Mouse (Mus musculus): Measurements from ENCODE around the gene Ctsk. TPM values are rescaled to one million over a fixed set of nuclear protein-coding genes. Genes with fewer than 3 reads are reported as not detected.

The Ctsk gene
- polyA plus RNA-seq, 1 experiment from 2014 or later, result 3.0 TPM

DNA sequence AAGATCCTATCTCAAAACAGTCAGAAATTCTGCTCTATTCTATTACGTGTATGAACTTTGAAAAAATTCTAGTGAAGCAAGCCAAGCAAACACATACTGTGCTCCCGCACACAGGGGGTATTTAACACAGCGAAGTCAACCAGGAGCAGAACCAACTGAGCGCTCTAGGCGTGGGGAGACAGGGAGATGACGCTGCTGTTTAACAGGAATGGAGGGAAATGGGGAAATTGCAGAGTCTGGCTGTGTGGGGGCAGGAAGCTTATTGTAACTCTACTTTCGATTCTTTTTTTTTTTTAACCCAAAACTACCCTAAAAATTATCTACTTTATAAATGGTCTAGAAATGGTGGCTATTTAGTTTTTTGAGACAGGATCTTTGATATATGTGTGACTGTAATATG is 19.8 kb downstream of the Ctsk start:
- H3K9ac ChIP-seq (ENCODE audit: low read depth, low read length), result no peak overlapping the region
- H3K36me3 ChIP-seq (ENCODE audit: control insufficient read depth, insufficient read depth, low read length), result no peaks in the 10 kb centered on the region
- no peak overlapping the region for H3K4me2 ChIP-seq (replicated peaks; ENCODE audit: low read depth, low read length)
- H3K4me3 ChIP-seq (ENCODE audit: low read length), result no peak overlapping the region
- no peak for ATAC-seq (ENCODE audit: low FRiP score, low TSS enrichment)
- no peaks in the 10 kb centered on the region for H3K4me1 ChIP-seq (ENCODE audit: control insufficient read depth, insufficient read depth, low read length)
- H3K27me3 ChIP-seq (ENCODE audit: control insufficient read depth, insufficient read depth, low read length), result no peaks in the 10 kb centered on the region
- WGBS, result 77% methylated on average over 7 of the region's 7 CpGs
- no peaks in the 10 kb centered on the region for H3K9me3 ChIP-seq (ENCODE audit: control insufficient read depth, low read length)
- H3K27ac ChIP-seq (ENCODE audit: low read depth, low read length), result no peak overlapping the region

DNA sequence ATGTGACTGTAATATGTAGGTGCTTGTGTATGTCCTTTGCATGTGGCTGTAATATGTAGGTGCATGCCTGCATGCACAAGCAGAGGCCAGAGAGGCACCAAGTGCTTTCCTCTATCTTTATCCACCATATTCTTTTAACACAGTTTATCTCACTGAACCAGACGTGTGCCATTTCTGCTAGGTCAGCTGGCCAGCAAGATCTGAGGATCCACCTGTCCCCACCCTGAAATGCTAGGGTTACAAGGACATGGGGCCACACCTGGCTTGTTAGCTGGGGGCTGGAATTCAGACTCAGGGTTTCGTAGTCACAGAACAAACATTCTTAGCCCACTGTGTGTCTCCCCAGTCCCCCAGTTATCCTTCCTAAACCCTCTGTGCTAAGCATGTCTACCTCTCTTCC is 20.3 kb downstream of the Ctsk start:
- WGBS, result 80% methylated on average over 2 of the region's 2 CpGs
- H3K4me3 ChIP-seq (ENCODE audit: low read length), result no peak overlapping the region
- no peaks in the 10 kb centered on the region for H3K9me3 ChIP-seq (ENCODE audit: control insufficient read depth, low read length)
- H3K36me3 ChIP-seq (ENCODE audit: control insufficient read depth, insufficient read depth, low read length), result no peaks in the 10 kb centered on the region
- H3K9ac ChIP-seq (ENCODE audit: low read depth, low read length), result no peak overlapping the region
- H3K27me3 ChIP-seq (ENCODE audit: control insufficient read depth, insufficient read depth, low read length), result no peaks in the 10 kb centered on the region
- H3K4me2 ChIP-seq (replicated peaks; ENCODE audit: low read depth, low read length), result no peak overlapping the region
- no peaks in the 10 kb centered on the region for H3K4me1 ChIP-seq (ENCODE audit: control insufficient read depth, insufficient read depth, low read length)
- no peak overlapping the region for H3K27ac ChIP-seq (ENCODE audit: low read depth, low read length)
- ATAC-seq (ENCODE audit: low FRiP score, low TSS enrichment), result no peak

DNA sequence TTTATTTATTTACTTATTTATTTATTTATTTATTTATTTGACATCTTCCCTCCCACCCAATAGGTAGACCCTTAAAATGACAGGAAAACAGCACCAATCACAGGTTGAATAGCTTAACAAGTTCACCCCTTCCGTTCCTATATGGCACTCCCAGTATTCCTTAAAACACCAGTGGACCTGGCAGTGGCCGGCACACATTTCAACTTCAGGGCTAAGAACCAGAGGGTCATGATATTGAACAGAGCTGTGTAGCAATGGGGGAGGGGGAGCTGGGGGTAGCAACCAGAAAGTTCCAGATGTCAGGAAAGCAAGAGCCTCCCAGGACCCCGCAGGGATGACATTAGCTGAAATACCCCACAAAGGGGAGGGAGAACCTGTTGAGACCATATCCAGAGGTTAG is 21.0 kb downstream of the Ctsk start:
- H3K27ac ChIP-seq (ENCODE audit: low read depth, low read length), result no peak overlapping the region
- WGBS, result 92% methylated on average over 3 of the region's 3 CpGs
- H3K4me3 ChIP-seq (ENCODE audit: low read length), result no peak overlapping the region
- H3K36me3 ChIP-seq (ENCODE audit: control insufficient read depth, insufficient read depth, low read length), result no peaks in the 10 kb centered on the region
- H3K4me2 ChIP-seq (replicated peaks; ENCODE audit: low read depth, low read length), result no peak overlapping the region
- H3K27me3 ChIP-seq (ENCODE audit: control insufficient read depth, insufficient read depth, low read length), result no peaks in the 10 kb centered on the region
- no peak for ATAC-seq (ENCODE audit: low FRiP score, low TSS enrichment)
- no peaks in the 10 kb centered on the region for H3K9me3 ChIP-seq (ENCODE audit: control insufficient read depth, low read length)
- no peak overlapping the region for H3K9ac ChIP-seq (ENCODE audit: low read depth, low read length)
- H3K4me1 ChIP-seq (ENCODE audit: control insufficient read depth, insufficient read depth, low read length), result no peaks in the 10 kb centered on the region

DNA sequence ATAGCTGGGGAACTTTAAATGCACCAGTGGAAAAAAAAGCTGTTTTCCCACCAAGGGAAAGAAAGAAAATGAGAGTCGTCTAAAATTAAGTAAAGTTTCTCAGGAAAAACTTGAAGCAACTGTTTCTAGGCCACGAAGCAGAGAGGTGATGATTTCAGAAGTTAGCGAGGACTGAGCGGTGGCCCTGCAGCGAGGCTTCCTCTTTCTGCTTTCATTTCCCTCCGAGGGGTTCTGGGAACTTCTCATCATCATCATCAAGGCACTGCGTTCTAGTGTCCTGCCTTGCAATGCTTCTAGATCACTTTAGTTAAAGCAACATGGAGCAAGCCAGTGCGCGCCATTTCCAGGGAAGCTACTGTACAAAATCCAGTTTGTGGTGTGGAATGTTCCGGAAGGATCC is 22.1 kb downstream of the Ctsk start:
- Histone ChIP-seq H3K27me3 (ENCODE audit: control insufficient read depth, insufficient read depth, low read length) (no peaks in the 10 kb centered on the region), H3K36me3 (ENCODE audit: control insufficient read depth, insufficient read depth, low read length) (no peaks in the 10 kb centered on the region), H3K9me3 (ENCODE audit: control insufficient read depth, low read length) (no peaks in the 10 kb centered on the region), H3K4me2 (replicated peaks; ENCODE audit: low read depth, low read length) (no peak overlapping the region), H3K4me1 (ENCODE audit: control insufficient read depth, insufficient read depth, low read length) (no peaks in the 10 kb centered on the region), H3K9ac (ENCODE audit: low read depth, low read length) (no peak overlapping the region), H3K27ac (ENCODE audit: low read depth, low read length) (no peak overlapping the region), H3K4me3 (ENCODE audit: low read length) (no peak overlapping the region)
- no peak for ATAC-seq (ENCODE audit: low FRiP score, low TSS enrichment)
- WGBS, result 89% methylated on average over 10 of the region's 10 CpGs

DNA sequence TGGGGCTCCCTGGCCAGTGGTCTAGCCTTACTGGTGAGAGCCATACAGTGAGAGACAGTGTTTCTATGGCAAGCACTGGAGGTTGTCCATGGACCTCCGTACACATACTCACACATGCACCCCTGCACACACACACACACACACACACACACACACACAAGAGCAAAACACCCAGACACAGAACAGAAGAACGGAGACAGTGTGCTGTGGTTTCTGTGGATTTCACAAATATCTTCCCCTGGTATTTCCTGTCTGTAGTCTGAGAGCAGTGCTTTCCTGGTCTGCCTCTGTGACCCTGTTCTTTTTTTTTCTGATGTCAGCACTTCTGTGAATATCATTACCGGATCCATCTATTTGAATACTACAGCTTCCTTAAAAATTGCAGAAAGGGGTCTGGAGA is 24.6 kb downstream of the Ctsk start:
- no peak overlapping the region for H3K4me3 ChIP-seq (ENCODE audit: low read length)
- H3K9me3 ChIP-seq (ENCODE audit: control insufficient read depth, low read length), result no peaks in the 10 kb centered on the region
- WGBS, result 57% methylated on average over 3 of the region's 3 CpGs
- H3K27me3 ChIP-seq (ENCODE audit: control insufficient read depth, insufficient read depth, low read length), result no peaks in the 10 kb centered on the region
- no peaks in the 10 kb centered on the region for H3K36me3 ChIP-seq (ENCODE audit: control insufficient read depth, insufficient read depth, low read length)
- H3K4me1 ChIP-seq (ENCODE audit: control insufficient read depth, insufficient read depth, low read length), result no peaks in the 10 kb centered on the region
- H3K27ac ChIP-seq (ENCODE audit: low read depth, low read length), result no peak overlapping the region
- H3K4me2 ChIP-seq (replicated peaks; ENCODE audit: low read depth, low read length), result no peak overlapping the region
- H3K9ac ChIP-seq (ENCODE audit: low read depth, low read length), result no peak overlapping the region
- no peak for ATAC-seq (ENCODE audit: low FRiP score, low TSS enrichment)

DNA sequence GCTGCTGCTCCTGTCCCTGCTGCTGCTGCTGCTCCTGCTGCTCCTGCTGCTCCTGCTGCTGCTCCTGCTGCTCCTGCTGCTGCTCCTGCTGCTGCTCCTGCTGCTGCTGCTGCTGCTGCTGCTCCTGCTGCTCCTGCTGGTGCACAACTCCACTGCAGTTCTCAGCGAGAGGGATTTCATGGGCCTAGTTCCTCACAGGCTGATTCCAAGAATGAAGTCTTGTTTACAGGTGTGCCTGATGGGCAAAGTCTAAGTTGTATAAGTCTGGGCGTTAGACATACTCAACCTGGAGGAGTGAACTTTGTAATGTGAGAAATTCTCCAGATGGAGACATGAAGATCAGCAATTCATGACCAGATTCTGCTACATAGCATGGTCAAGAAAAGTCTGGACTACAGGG is 25.6 kb downstream of the Ctsk start:
- Histone ChIP-seq H3K4me2 (replicated peaks; ENCODE audit: low read depth, low read length) (no peak overlapping the region), H3K9ac (ENCODE audit: low read depth, low read length) (no peak overlapping the region), H3K27ac (ENCODE audit: low read depth, low read length) (no peak overlapping the region), H3K9me3 (ENCODE audit: control insufficient read depth, low read length) (no peaks in the 10 kb centered on the region), H3K4me3 (ENCODE audit: low read length) (no peak overlapping the region), H3K36me3 (ENCODE audit: control insufficient read depth, insufficient read depth, low read length) (no peaks in the 10 kb centered on the region), H3K4me1 (ENCODE audit: control insufficient read depth, insufficient read depth, low read length) (no peaks in the 10 kb centered on the region), H3K27me3 (ENCODE audit: control insufficient read depth, insufficient read depth, low read length) (no peaks in the 10 kb centered on the region)
- no peak for ATAC-seq (ENCODE audit: low FRiP score, low TSS enrichment)
- WGBS, result 65% methylated on average over 2 of the region's 2 CpGs

DNA sequence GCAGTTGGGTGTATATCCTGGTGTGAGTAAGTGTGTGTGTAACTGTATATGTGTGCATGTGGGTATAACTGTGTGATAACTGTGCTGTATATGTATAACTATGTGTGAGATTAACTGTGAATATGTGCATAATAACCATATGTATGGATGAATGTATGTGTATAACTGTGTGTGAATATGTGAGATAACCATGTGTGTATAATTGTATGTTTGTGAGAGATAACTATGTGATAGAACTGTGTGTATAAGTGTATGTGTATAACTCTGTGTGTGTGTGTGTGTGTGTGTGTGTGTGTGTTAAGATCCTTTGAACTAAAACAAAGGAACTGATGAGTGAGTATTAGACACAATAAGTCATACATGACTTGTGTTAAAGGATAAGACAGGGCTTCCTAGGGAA is 27.1 kb downstream of the Ctsk start:
- ATAC-seq (ENCODE audit: low FRiP score, low TSS enrichment), result no peak

DNA sequence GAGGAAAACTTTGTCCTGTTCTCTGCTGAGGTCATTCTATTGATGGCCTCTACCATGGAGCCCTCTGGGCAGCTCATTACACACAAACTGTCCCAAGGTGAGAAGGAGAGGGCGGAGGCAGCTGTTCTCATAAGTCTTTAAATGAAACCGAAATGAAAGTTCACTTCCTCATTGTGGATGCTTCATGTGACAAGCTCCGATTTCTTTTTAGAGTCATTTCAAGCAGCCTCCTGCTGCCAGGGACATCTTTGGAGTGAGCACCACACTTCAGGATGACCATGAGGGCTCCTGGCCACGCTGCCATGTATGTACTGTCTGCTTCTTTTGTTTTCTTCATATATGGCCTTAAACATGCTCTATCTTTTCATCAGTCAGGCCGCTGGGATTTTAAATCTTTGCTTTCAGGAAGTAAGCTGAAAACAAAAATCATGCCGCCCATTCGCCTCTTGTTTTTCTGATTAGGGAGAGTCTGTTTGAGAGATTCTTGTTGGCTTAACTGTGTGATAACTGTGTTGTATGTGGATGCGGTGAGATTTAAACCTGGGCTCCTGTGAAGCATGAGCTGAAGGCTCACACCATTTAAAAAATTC is 27.7 kb downstream of the Ctsk start, which contains the start of gene Ctss:
Gene Ctss, plus strand, starts transcription at position 165 of the 590 bp plus-strand sequence.
- WGBS, result 77% methylated on average over 8 of the region's 8 CpGs
- Histone ChIP-seq H3K27ac (ENCODE audit: low read depth, low read length) (no peak within 1 kb of the TSS), H3K4me2 (replicated peaks; ENCODE audit: low read depth, low read length) (no peak within 1 kb of the TSS), H3K4me1 (ENCODE audit: control insufficient read depth, insufficient read depth, low read length) (no peaks in the 10 kb centered on the region), H3K9ac (ENCODE audit: low read depth, low read length) (no peak within 1 kb of the TSS), H3K27me3 (ENCODE audit: control insufficient read depth, insufficient read depth, low read length) (no peaks in the 10 kb centered on the region), H3K4me3 (ENCODE audit: low read length) (no peak within 1 kb of the TSS), H3K9me3 (ENCODE audit: control insufficient read depth, low read length) (no peaks in the 10 kb centered on the region), H3K36me3 (ENCODE audit: control insufficient read depth, insufficient read depth, low read length) (no peaks in the 10 kb centered on the region)
- no peak for ATAC-seq (ENCODE audit: low FRiP score, low TSS enrichment)

More for the DNA sequence above, 27.1 kb downstream of the Ctsk start:
- H3K9me3 ChIP-seq (ENCODE audit: control insufficient read depth, low read length), result no peaks in the 10 kb centered on the region
- H3K4me1 ChIP-seq (ENCODE audit: control insufficient read depth, insufficient read depth, low read length), result no peaks in the 10 kb centered on the region
- no peak overlapping the region for H3K9ac ChIP-seq (ENCODE audit: low read depth, low read length)
- H3K27me3 ChIP-seq (ENCODE audit: control insufficient read depth, insufficient read depth, low read length), result no peaks in the 10 kb centered on the region
- H3K36me3 ChIP-seq (ENCODE audit: control insufficient read depth, insufficient read depth, low read length), result no peaks in the 10 kb centered on the region
- H3K4me3 ChIP-seq (ENCODE audit: low read length), result no peak overlapping the region
- no peak overlapping the region for H3K27ac ChIP-seq (ENCODE audit: low read depth, low read length)
- H3K4me2 ChIP-seq (replicated peaks; ENCODE audit: low read depth, low read length), result no peak overlapping the region

DNA sequence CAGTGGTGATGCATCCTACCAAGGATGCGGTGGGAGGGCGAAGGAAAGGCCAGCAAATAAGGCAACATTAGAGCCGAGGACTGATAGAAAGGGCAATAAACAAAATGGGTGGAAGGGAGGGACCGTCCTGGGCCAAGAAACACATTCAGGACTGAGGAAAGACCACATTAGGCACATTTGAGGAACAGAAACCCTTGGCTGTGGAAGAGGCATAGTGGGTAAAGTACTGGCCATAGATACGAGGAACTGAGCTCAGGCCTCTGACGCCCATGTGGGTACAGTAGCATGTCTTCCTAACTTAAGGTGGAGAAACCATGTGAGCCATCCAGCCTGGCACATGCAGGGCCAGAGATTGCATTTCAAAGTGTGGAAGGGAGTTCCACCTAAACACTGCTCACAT is 30.8 kb downstream of the Ctsk start:
- no peak for ATAC-seq (ENCODE audit: low FRiP score, low TSS enrichment)

More for the DNA sequence above, 30.8 kb downstream of the Ctsk start:
- Histone ChIP-seq H3K4me2 (replicated peaks; ENCODE audit: low read depth, low read length) (no peak overlapping the region), H3K9me3 (ENCODE audit: control insufficient read depth, low read length) (no peaks in the 10 kb centered on the region), H3K9ac (ENCODE audit: low read depth, low read length) (no peak overlapping the region), H3K4me1 (ENCODE audit: control insufficient read depth, insufficient read depth, low read length) (no peaks in the 10 kb centered on the region), H3K4me3 (ENCODE audit: low read length) (no peak overlapping the region), H3K27ac (ENCODE audit: low read depth, low read length) (no peak overlapping the region), H3K36me3 (ENCODE audit: control insufficient read depth, insufficient read depth, low read length) (no peaks in the 10 kb centered on the region), H3K27me3 (ENCODE audit: control insufficient read depth, insufficient read depth, low read length) (no peaks in the 10 kb centered on the region)
- WGBS, result 84% methylated on average over 6 of the region's 6 CpGs
